Mouse (Mus musculus): ENCODE measurements around the gene Srrm2.
A peak's percentile ranks its signal among the peaks of the same experiment; 100 is the strongest.

Gene Srrm2

GRCm38 (mm10) chr17:23790269-23791078 is at the start of gene Srrm2:
Srrm2 (plus strand) TSS chr17:23790532.
- DNase-seq (ENCODE audit: low spot score): peak; percentile 54

GRCm38 (mm10) chr17:23740598-23741021 is 49.7 kb upstream of the Srrm2 start, which contains the start of gene Paqr4:
Paqr4 (minus strand) TSS chr17:23740867.
- DNase-seq (ENCODE audit: low spot score): no peak

DNA sequence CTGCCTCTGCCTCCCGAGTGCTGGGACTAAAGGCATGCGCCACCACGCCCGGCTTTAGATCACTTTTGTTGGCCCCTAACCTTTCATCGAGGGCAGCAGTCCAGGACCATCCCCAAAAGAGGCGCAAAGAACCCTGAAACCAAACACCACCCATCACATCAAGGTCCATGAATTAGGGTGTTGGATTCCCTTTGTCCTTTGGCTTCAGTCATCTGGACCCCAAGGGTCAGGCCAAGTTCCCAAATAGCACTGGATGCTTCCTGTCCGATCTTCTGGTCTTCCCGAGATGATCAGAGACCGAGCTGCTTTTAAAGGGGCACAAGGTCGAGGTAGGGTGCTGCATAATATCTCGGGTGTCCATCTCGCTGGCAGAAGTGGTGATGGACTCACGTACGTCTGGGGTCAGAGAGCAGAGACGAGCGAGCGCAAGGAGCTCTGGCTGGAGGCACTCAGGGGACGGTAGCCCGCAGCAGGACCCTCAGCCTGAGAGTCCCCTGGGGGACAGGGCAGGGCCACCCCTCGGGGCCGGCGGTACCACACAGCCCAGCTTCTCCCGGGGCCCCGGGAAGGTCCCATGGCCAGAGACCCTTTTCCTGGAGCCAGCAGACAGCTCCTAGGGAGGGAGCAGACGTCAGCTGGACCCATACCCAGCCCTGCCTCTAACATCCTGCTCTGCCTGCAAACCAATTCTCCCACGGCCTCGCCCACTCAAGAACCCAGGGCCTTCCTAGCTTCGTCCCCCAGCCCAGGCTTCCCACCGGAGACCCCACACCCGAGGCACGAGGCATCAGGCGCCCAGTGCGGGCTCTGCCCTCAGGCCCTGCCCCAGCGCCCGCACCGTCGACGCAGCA is 48.7 kb upstream of the Srrm2 start:
- no peak for DNase-seq (ENCODE audit: low spot score)

GRCm38 (mm10) chr17:23742210-23742793 is 48.0 kb upstream of the Srrm2 start:
- no peak for DNase-seq (ENCODE audit: low spot score)

GRCm38 (mm10) chr17:23742941-23743340 is 47.4 kb upstream of the Srrm2 start:
- DNase-seq (ENCODE audit: low spot score): no peak

DNA sequence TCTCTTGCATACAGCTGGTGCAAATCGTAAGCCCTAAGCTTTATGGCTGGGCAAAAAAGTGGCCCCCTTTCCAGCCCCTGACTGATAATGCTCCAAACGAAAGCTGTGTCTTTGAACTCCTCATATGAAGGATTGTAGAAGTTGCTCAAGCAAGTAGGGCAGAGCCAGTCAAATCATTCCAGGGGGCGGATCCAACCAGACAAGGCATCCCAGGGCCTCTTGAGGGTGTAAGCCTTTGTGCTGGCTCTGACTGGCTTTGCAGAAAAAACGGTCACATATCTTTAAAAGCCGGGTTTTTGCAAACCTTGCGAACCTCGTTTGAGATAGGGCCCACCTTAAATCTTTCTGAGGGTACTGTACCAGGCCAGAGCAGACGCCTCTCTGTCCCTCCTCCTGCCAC is 46.3 kb upstream of the Srrm2 start:
- DNase-seq (ENCODE audit: low spot score): no peak

- DNase-seq (ENCODE audit: low spot score): no peak
These were observed 45.7 kb upstream of the Srrm2 start for GRCm38 (mm10) chr17:23744651-23745050.

- DNase-seq (ENCODE audit: low spot score): no peak
These were observed 44.8 kb upstream of the Srrm2 start, which contains the start of gene Kremen2 for GRCm38 (mm10) chr17:23745301-23746251. Kremen2 (minus strand) TSS chr17:23745833.

DNA sequence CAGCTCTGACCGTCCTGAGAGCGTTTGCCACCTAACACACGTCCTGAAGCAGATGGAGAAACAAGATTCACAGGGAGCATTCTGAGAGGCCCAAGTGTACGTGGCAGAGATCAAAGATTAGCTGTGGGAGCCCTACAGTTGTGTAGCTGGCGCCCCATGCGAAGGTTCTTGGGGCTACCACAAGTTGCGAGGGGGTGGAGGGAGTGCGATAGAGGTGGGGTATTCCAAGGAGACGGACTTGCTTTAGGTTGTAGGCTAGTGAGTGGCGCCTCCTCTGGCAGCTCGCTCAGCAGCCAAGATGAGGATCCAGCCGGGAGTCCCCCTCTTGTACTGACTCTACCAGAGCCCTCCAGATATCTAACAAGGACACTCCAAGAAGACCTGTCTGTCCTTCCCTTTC is 44.0 kb upstream of the Srrm2 start:
- DNase-seq (ENCODE audit: low spot score): no peak

GRCm38 (mm10) chr17:23746767-23747166 is 43.6 kb upstream of the Srrm2 start:
- DNase-seq (ENCODE audit: low spot score): no peak

DNA sequence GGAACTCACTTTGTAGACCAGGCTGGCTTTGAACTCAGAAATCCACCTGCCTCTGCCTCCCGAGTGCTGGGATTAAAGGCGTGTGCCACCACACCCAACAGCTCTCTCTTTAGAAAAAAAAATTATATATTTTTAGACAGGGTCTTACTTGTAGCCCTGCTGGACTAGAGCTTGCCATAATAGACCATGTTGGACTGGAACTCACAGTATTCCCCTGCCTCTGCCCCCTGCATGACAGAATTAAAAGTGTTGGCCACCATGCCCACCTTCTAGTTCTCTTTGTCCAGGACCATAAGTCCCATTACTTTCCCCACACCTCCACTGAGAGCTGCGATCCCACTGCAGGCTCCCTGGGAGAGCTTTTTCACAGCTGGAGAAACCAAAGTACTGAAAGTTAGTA is 42.9 kb upstream of the Srrm2 start:
- no peak for DNase-seq (ENCODE audit: low spot score)

- DNase-seq (ENCODE audit: low spot score): no peak
These were observed 42.3 kb upstream of the Srrm2 start for GRCm38 (mm10) chr17:23748026-23748425.

GRCm38 (mm10) chr17:23748631-23749391 is 41.5 kb upstream of the Srrm2 start:
- DNase-seq (ENCODE audit: low spot score): no peak

GRCm38 (mm10) chr17:23749400-23750191 is 40.7 kb upstream of the Srrm2 start:
- no peak for DNase-seq (ENCODE audit: low spot score)

- no peak for DNase-seq (ENCODE audit: low spot score)
These were observed 34.6 kb upstream of the Srrm2 start for GRCm38 (mm10) chr17:23755689-23756088.

- DNase-seq (ENCODE audit: low spot score): no peak
These were observed 32.8 kb upstream of the Srrm2 start for GRCm38 (mm10) chr17:23757581-23757980.

DNA sequence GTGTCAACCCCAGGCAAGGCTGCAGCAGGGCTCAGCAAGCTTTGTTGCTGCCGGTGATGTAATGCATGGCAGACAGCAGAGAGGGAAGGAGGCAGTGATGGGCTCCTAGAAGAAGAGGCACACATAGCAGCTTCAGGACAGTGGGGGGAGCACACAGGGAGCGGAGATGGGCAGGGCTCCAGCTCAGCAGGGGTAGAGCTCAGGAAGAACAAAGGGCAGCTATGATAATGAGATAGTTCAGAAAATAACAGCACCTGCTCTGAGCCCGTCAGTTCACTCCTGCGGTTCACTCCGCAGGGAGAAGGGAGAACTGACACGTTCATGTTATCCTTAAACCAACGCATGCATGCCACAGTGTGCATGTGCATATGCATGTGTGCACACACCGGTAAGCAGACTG is 31.5 kb upstream of the Srrm2 start:
- DNase-seq (ENCODE audit: low spot score): no peak

DNA sequence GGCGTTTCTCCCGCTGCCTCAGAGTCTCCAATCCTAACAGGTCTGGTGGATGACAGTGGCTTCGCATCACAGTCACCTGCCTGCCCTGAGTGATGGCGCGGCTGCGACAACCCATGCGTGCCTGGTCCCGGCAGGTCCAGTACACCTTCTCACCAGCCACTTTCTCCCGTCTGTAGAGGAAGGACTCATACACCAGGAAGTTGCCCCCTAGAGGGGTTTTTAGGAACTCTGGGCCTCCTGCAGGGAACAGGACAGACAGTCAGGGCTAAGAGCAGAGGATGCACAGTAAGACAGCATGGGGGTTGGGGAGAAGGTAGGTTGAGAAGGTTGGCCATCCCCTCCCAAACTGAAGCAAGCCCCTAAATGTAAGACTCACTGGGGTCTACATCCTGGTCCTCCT is 30.1 kb upstream of the Srrm2 start:
- DNase-seq (ENCODE audit: low spot score): no peak

- DNase-seq (ENCODE audit: low spot score): no peak
These were observed 29.2 kb upstream of the Srrm2 start for GRCm38 (mm10) chr17:23761155-23761554.

DNA sequence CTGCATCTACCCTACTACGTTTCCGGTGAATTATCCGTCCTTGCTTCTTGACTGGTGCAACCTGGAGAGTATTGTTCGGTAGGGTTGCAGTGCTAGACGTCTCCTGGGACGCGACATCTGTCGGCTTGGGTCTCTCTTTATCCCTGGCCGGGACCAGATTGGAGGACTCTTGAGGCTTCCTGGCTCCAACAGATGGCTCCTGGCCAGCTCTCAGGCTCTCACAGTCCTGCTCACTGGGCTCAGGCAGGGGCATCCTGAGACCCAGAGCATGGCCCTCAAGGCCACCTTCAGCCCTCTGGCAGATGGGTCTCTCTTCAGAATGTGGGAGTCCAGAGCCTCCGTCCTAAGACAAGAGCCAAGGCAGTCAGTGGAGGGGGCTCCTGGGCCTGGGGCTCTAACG is 27.4 kb upstream of the Srrm2 start:
- no peak for DNase-seq (ENCODE audit: low spot score)

Measured in testis, postnatal 14 days (tissue).